In genomic region chrX:50616920-50617319, GRCm38 (mm10) we compare ENCODE assay signal across 7 mouse cellular contexts.
DNase-seq lines count a peak whose midpoint lies in the region; ATAC-seq and TF ChIP-seq lines count a peak whose summit lies in the region.
"Not testable (repeated sequence)": the region's sequence is repeated elsewhere in the genome, so short reads cannot be mapped to it uniquely, and the experiment has no call there.

No protein-coding gene starts in this region.

- 0 out of 2 replicates have a peak overlapping the region, but pooled peaks have one; percentile 17 for H3K4me2 ChIP-seq in forebrain, embryonic 12.5 days
- H3K4me2 ChIP-seq in heart, embryonic 16.5 days (ENCODE audit: low read depth, low read length), result peak overlapping the region; percentile 15; the same call in 1 of the 2 replicates
- H3K4me2 ChIP-seq in intestine, embryonic 15.5 days (replicated peaks), result peak overlapping the region; percentile 34; the same call in 1 of the 2 replicates
- H3K4me2 ChIP-seq in limb, embryonic 13.5 days (replicated peaks), result peak overlapping the region; percentile 42
- H3K4me2 ChIP-seq in lung, postnatal 0 days (replicated peaks; ENCODE audit: low read depth, low read length), result 0 out of 2 replicates have a peak overlapping the region, but pooled peaks have one; percentile 11

- TF ChIP-seq EP300 in lung, postnatal 0 days (IDR thresholded peaks at IDR 0.05), result not testable (repeated sequence)

- H3K27me3 ChIP-seq in forebrain, embryonic 12.5 days; heart, embryonic 16.5 days (ENCODE audit: control insufficient read depth, insufficient read depth, low read length); intestine, embryonic 15.5 days (replicated peaks); limb, embryonic 13.5 days; lung, postnatal 0 days (replicated peaks; ENCODE audit: insufficient read depth, low read length): not testable (repeated sequence)

- not testable (repeated sequence) for H3K36me3 ChIP-seq in forebrain, embryonic 12.5 days (replicated peaks); heart, embryonic 16.5 days (ENCODE audit: control insufficient read depth, insufficient read depth); intestine, embryonic 15.5 days; lung, postnatal 0 days (ENCODE audit: insufficient read depth, low read length)
- H3K36me3 ChIP-seq in limb, embryonic 13.5 days, result peaks cover 15% of the 10 kb centered on the region

- DNase-seq in adrenal gland, adult 2 months, result peak; percentile 90
- peak; percentile 42 for DNase-seq in lung, postnatal 0 days (ENCODE audit: low spot score)
- peak; percentile 96 for DNase-seq in ovary, postnatal 14 days (ENCODE audit: low spot score)

- H3K27ac ChIP-seq in forebrain, embryonic 12.5 days; heart, embryonic 16.5 days (ENCODE audit: low read length); intestine, embryonic 15.5 days; limb, embryonic 13.5 days; lung, postnatal 0 days (ENCODE audit: low read length): not testable (repeated sequence)

- H3K4me3 ChIP-seq in forebrain, embryonic 12.5 days (replicated peaks); intestine, embryonic 15.5 days (replicated peaks); lung, postnatal 0 days (ENCODE audit: low read depth, low read length): not testable (repeated sequence)
- H3K4me3 ChIP-seq in heart, embryonic 16.5 days (ENCODE audit: low read length), result peak overlapping the region; percentile 26
- H3K4me3 ChIP-seq in limb, embryonic 13.5 days, result peak overlapping the region; percentile 2; the same call in 1 of the 2 replicates

- H3K9ac ChIP-seq in forebrain, embryonic 12.5 days; heart, embryonic 16.5 days (ENCODE audit: low read length); intestine, embryonic 15.5 days; limb, embryonic 13.5 days; lung, postnatal 0 days (replicated peaks; ENCODE audit: low read depth): not testable (repeated sequence)

- H3K4me1 ChIP-seq in forebrain, embryonic 12.5 days; heart, embryonic 16.5 days (ENCODE audit: control insufficient read depth, insufficient read depth, low read length); intestine, embryonic 15.5 days (replicated peaks); limb, embryonic 13.5 days; lung, postnatal 0 days (ENCODE audit: insufficient read depth, low read depth, low read length): not testable (repeated sequence)

- H3K9me3 ChIP-seq in forebrain, embryonic 12.5 days; heart, embryonic 16.5 days (replicated peaks; ENCODE audit: control insufficient read depth, low read length); intestine, embryonic 15.5 days; limb, embryonic 13.5 days; lung, postnatal 0 days (ENCODE audit: low read length): not testable (repeated sequence)

- not testable (repeated sequence) for ATAC-seq in forebrain, embryonic 12.5 days (ENCODE audit: low FRiP score); heart, embryonic 16.5 days (replicated peaks; ENCODE audit: extremely low read depth, insufficient read depth, low FRiP score); intestine, embryonic 15.5 days; limb, embryonic 13.5 days (ENCODE audit: low FRiP score, low read depth)
- ATAC-seq in lung, postnatal 0 days, result 0 out of 2 replicates have a peak, but pooled peaks have one; percentile 2

- WGBS in forebrain, embryonic 12.5 days, result 74% methylated on average over 8 of the region's 8 CpGs
- 68% methylated on average over 8 of the region's 8 CpGs for WGBS in heart, embryonic 16.5 days
- 60% methylated on average over 8 of the region's 8 CpGs for WGBS in intestine, embryonic 15.5 days
- 67% methylated on average over 8 of the region's 8 CpGs for whole genome bisulfite sequencing in limb, embryonic 13.5 days
- 78% methylated on average over 8 of the region's 8 CpGs for WGBS in lung, postnatal 0 days

- peak; percentile 64 for TF ChIP-seq CTCF in lung, postnatal 0 days (IDR thresholded peaks at IDR 0.05)

Comparison
In these comparisons a context has a peak if more than half of its experiments do, and no peak if none do; other contexts are left out.
1. DNase-seq: peak in every context shown above with its lines; median percentile 96 in ovary, postnatal 14 days; 90 in adrenal gland, adult 2 months; 42 in lung, postnatal 0 days.